Mouse (Mus musculus): Measurements from ENCODE around the gene Ctbs.

DNA sequence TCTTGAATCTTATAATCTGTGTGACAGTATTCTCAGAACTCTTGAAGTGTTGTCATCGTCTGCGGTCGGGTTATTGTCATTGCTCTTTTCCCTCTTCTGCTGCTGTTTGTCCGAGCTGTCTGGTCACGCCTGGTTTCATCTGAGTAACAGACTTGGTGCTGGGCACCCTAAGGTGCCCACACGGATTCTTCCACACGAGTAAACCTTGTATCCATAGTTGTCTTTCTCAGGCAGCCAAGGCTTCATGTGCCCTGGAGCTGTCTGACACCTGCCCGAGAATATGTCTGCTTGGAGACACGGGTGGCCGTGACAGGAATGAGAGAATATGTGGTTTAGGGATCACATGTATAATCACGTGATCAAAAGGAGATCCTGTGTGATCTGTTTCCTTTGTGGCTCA is 14.1 kb upstream of the Ctbs start:
- TF ChIP-seq CTCF (IDR thresholded peaks at IDR 0.05) (no peak), EP300 (IDR thresholded peaks at IDR 0.05) (no peak)
